Mouse (Mus musculus) activated CD4-positive, CD25-positive, alpha-beta regulatory T cell, adult 4 months (primary cell): ENCODE measurements around the gene Zp3r. TPM values are rescaled to one million over a fixed set of nuclear protein-coding genes. Genes with fewer than 3 reads are reported as not detected.

Experiments
- polyA plus RNA-seq, 2 experiments: library from polyadenylated mRNA; unstranded; fragments of 100-300 nt; shearing (Covaris generic); gene quantifications; one replicate each; pipeline ENCODE4 v1.2.1; 2017

Gene Zp3r
- polyA plus RNA-seq, 2 experiments from 2014 or later: not detected

Other genes starting within 250 kb of the Zp3r start
- not detected for gene Cd55b, start 206.6 kb downstream of the Zp3r start, polyA plus RNA-seq
- gene Cd55, start 166.9 kb downstream of the Zp3r start, polyA plus RNA-seq: 10 to 100 TPM; 29.3 to 35.0 TPM
- gene C4bp, start 32.0 kb upstream of the Zp3r start, polyA plus RNA-seq: not detected
- gene Gm29427, start 86.2 kb upstream of the Zp3r start, polyA plus RNA-seq: not detected
- 10 to 100 TPM; 19.3 to 20.3 TPM for gene Yod1, start 87.7 kb upstream of the Zp3r start, polyA plus RNA-seq
- 1 to 10 TPM; 2.7 to 3.9 TPM for gene Pfkfb2, start 99.6 kb upstream of the Zp3r start, polyA plus RNA-seq
- gene AA986860, start 102.4 kb upstream of the Zp3r start, polyA plus RNA-seq: under 1 TPM; 0.25 to 0.34 TPM
- gene Fcamr, start 171.3 kb upstream of the Zp3r start, polyA plus RNA-seq: not detected
- under 1 TPM in 1 of 2 experiments, not detected in 1; 0.19 TPM for gene Pigr, start 197.1 kb upstream of the Zp3r start, polyA plus RNA-seq
- 1 to 10 TPM in 1 of 2 experiments, under 1 TPM in 1; 0.56 to 6.0 TPM for gene Fcmr, start 236.0 kb upstream of the Zp3r start, polyA plus RNA-seq